Mouse (Mus musculus) hindbrain, embryonic 13.5 days (tissue): ENCODE data around the gene Adk. TPM values are rescaled to one million over a fixed set of nuclear protein-coding genes. Genes with fewer than 3 reads are reported as not detected.

Source experiments
- ATAC-seq: fragments of 200-750 bp; cut with Nextera tagmentation; 2 replicates; pipeline ENCODE4 v1.8.0; 2017; ENCODE audit warnings: moderate TSS enrichment; ENCODE audit not compliant: low FRiP score
- H3K27ac ChIP-seq: fragments of 300-500 bp; sonication (generic); 2 replicates; pipeline ENCODE4 v1.5.1; 2015; ENCODE audit warnings: inconsistent platforms, mild to moderate bottlenecking, moderate library complexity
- H3K27me3 ChIP-seq: fragments of 300-500 bp; sonication (generic); 2 replicates; pipeline ENCODE4 v1.6.1; 2015; ENCODE audit warnings: mild to moderate bottlenecking, inconsistent platforms
- H3K36me3 ChIP-seq: fragments of 300-500 bp; sonication (generic); 2 replicates; pipeline ENCODE4 v1.6.1; 2015; ENCODE audit warnings: mild to moderate bottlenecking, inconsistent platforms
- H3K4me1 ChIP-seq: fragments of 300-500 bp; sonication (generic); replicated peaks from 2 replicates; pipeline ENCODE4 v1.6.1; 2015; ENCODE audit warnings: inconsistent platforms
- H3K4me2 ChIP-seq: fragments of 300-500 bp; sonication (generic); 2 replicates; pipeline ENCODE4 v1.6.1; 2015; ENCODE audit warnings: inconsistent platforms, mild to moderate bottlenecking, moderate library complexity
- H3K4me3 ChIP-seq: fragments of 300-500 bp; sonication (generic); 2 replicates; pipeline ENCODE4 v1.5.1; 2015; ENCODE audit warnings: mild to moderate bottlenecking, inconsistent platforms
- H3K9ac ChIP-seq: fragments of 300-500 bp; sonication (generic); 2 replicates; pipeline ENCODE4 v1.6.1; 2015; ENCODE audit warnings: mild to moderate bottlenecking, inconsistent platforms
- H3K9me3 ChIP-seq: fragments of 300-500 bp; sonication (generic); 2 replicates; pipeline ENCODE4 v1.6.1; 2016; ENCODE audit warnings: inconsistent platforms
- WGBS: fragments of 180-500 bp; shearing (Covaris S2); methylation state at CpG from one replicate; pipeline ENCODE4 v1.1.7; 2015; 5-methylcytosine and 5-hydroxymethylcytosine counted together
- polyA plus RNA-seq: library from polyadenylated mRNA; unstranded; fragments of >200 nt; fragmentation: Nextera tagmentation; extraction: Ambion mirVana; gene quantifications from 2 replicates; pipeline ENCODE4 v1.2.1, GENCODE M21; 2015

The Adk gene
- polyA plus RNA-seq, result 42.2 and 42.3 TPM in 2 replicates

- peak; percentile 99 for ATAC-seq
- Histone ChIP-seq H3K9ac (peak within 1 kb of the TSS; percentile 91), H3K36me3 (no peaks in the 10 kb centered on the region), H3K9me3 (no peaks in the 10 kb centered on the region), H3K4me1 (peaks cover 15% of the 10 kb centered on the region), H3K4me3 (peak within 1 kb of the TSS; percentile 90), H3K27ac (peak within 1 kb of the TSS; percentile 94), H3K4me2 (peak within 1 kb of the TSS; percentile 70), H3K27me3 (no peaks in the 10 kb centered on the region)
- under 1% methylated on average over 41 of the region's 48 CpGs for WGBS
Measured at GRCm38 (mm10) chr14:21052112-21052780, at the start of gene Adk, which contains the start of gene Ap3m1. Gene Adk (plus strand): TSS chr14:21052574. Gene Ap3m1 (minus strand): TSS chr14:21052508.

- no peaks in the 10 kb centered on the region for H3K9me3 ChIP-seq
- no peak overlapping the region for H3K27ac ChIP-seq
- H3K4me2 ChIP-seq, result no peak overlapping the region
- WGBS, result 91% methylated on average over 5 of the region's 5 CpGs
- H3K27me3 ChIP-seq, result no peaks in the 10 kb centered on the region
- H3K4me1 ChIP-seq, result no peaks in the 10 kb centered on the region
- no peak overlapping the region for H3K9ac ChIP-seq
- H3K36me3 ChIP-seq, result peaks cover 20% of the 10 kb centered on the region
- no peak overlapping the region for H3K4me3 ChIP-seq
- ATAC-seq, result no peak
Measured at GRCm38 (mm10) chr14:21013800-21014334, 38.5 kb upstream of the Adk start.

- Histone ChIP-seq H3K4me3 (no peak overlapping the region), H3K27ac (no peak overlapping the region), H3K9ac (no peak overlapping the region), H3K4me2 (no peak overlapping the region), H3K36me3 (peaks cover 38% of the 10 kb centered on the region), H3K9me3 (no peaks in the 10 kb centered on the region), H3K4me1 (no peaks in the 10 kb centered on the region), H3K27me3 (no peaks in the 10 kb centered on the region)
- ATAC-seq, result no peak
- WGBS, result 95% methylated on average over 5 of the region's 5 CpGs
Measured at GRCm38 (mm10) chr14:21017871-21018270, 34.5 kb upstream of the Adk start.

- Histone ChIP-seq H3K9me3 (no peaks in the 10 kb centered on the region), H3K4me1 (no peaks in the 10 kb centered on the region), H3K27ac (no peak overlapping the region), H3K4me3 (no peak overlapping the region), H3K36me3 (peaks cover 40% of the 10 kb centered on the region), H3K27me3 (no peaks in the 10 kb centered on the region), H3K4me2 (no peak overlapping the region), H3K9ac (no peak overlapping the region)
- WGBS, result 53% methylated on average over 3 of the region's 3 CpGs
- ATAC-seq, result peak; percentile 71; the same call in 1 of the 2 replicates
Measured at GRCm38 (mm10) chr14:21018977-21019376, 33.4 kb upstream of the Adk start.

- 87% methylated on average over 8 of the region's 8 CpGs for WGBS
- Histone ChIP-seq H3K27ac (no peak overlapping the region), H3K4me3 (no peak overlapping the region), H3K4me2 (no peak overlapping the region), H3K9me3 (no peaks in the 10 kb centered on the region), H3K27me3 (no peaks in the 10 kb centered on the region), H3K4me1 (no peaks in the 10 kb centered on the region), H3K9ac (no peak overlapping the region), H3K36me3 (peaks cover 47% of the 10 kb centered on the region)
- no peak for ATAC-seq
Measured at GRCm38 (mm10) chr14:21020435-21020834, 31.9 kb upstream of the Adk start.

GRCm38 (mm10) chr14:21027542-21027941, 24.8 kb upstream of the Adk start:
- H3K9me3 ChIP-seq, result no peaks in the 10 kb centered on the region
- no peaks in the 10 kb centered on the region for H3K27me3 ChIP-seq
- H3K27ac ChIP-seq, result no peak overlapping the region
- H3K36me3 ChIP-seq, result peaks cover 71% of the 10 kb centered on the region
- no peak overlapping the region for H3K4me3 ChIP-seq
- no peak overlapping the region for H3K4me2 ChIP-seq
- ATAC-seq, result no peak
- H3K9ac ChIP-seq, result no peak overlapping the region
- no peaks in the 10 kb centered on the region for H3K4me1 ChIP-seq

GRCm38 (mm10) chr14:21029025-21029659, 23.2 kb upstream of the Adk start:
- 91% methylated on average over 11 of the region's 11 CpGs for WGBS
- peaks cover 77% of the 10 kb centered on the region for H3K36me3 ChIP-seq

GRCm38 (mm10) chr14:21031783-21032511, 20.4 kb upstream of the Adk start:
- peaks cover 74% of the 10 kb centered on the region for H3K36me3 ChIP-seq
- H3K27ac ChIP-seq, result no peak overlapping the region
- H3K27me3 ChIP-seq, result no peaks in the 10 kb centered on the region
- no peak overlapping the region for H3K4me2 ChIP-seq
- no peaks in the 10 kb centered on the region for H3K4me1 ChIP-seq
- 64% methylated on average over 6 of the region's 6 CpGs for WGBS
- H3K4me3 ChIP-seq, result no peak overlapping the region
- H3K9me3 ChIP-seq, result no peaks in the 10 kb centered on the region
- no peak overlapping the region for H3K9ac ChIP-seq
- no peak for ATAC-seq

More at GRCm38 (mm10) chr14:21029025-21029659, 23.2 kb upstream of the Adk start:
- H3K27ac ChIP-seq, result no peak overlapping the region
- H3K4me2 ChIP-seq, result no peak overlapping the region
- ATAC-seq, result no peak
- H3K9me3 ChIP-seq, result no peaks in the 10 kb centered on the region
- H3K9ac ChIP-seq, result no peak overlapping the region
- no peak overlapping the region for H3K4me3 ChIP-seq
- no peaks in the 10 kb centered on the region for H3K27me3 ChIP-seq
- no peaks in the 10 kb centered on the region for H3K4me1 ChIP-seq

- Histone ChIP-seq H3K27ac (no peak overlapping the region), H3K9ac (no peak overlapping the region), H3K36me3 (peaks cover 78% of the 10 kb centered on the region), H3K4me1 (no peaks in the 10 kb centered on the region), H3K9me3 (no peaks in the 10 kb centered on the region), H3K27me3 (no peaks in the 10 kb centered on the region), H3K4me3 (no peak overlapping the region), H3K4me2 (no peak overlapping the region)
- no peak for ATAC-seq
- WGBS, result 94% methylated on average over 4 of the region's 4 CpGs
Measured at GRCm38 (mm10) chr14:21034271-21034670, 18.1 kb upstream of the Adk start.

- no peaks in the 10 kb centered on the region for H3K4me1 ChIP-seq
- H3K4me2 ChIP-seq, result no peak overlapping the region
- no peak overlapping the region for H3K4me3 ChIP-seq
- no peaks in the 10 kb centered on the region for H3K27me3 ChIP-seq
- H3K27ac ChIP-seq, result no peak overlapping the region
- ATAC-seq, result no peak
- 97% methylated on average over 3 of the region's 3 CpGs for WGBS
- H3K9ac ChIP-seq, result no peak overlapping the region
- peaks cover 78% of the 10 kb centered on the region for H3K36me3 ChIP-seq
- H3K9me3 ChIP-seq, result no peaks in the 10 kb centered on the region
Measured at GRCm38 (mm10) chr14:21034791-21035190, 17.6 kb upstream of the Adk start.

- no peak overlapping the region for H3K27ac ChIP-seq
- no peak overlapping the region for H3K4me2 ChIP-seq
- no peak overlapping the region for H3K9ac ChIP-seq
- 96% methylated on average over 12 of the region's 12 CpGs for WGBS
- H3K27me3 ChIP-seq, result no peaks in the 10 kb centered on the region
- no peaks in the 10 kb centered on the region for H3K9me3 ChIP-seq
- ATAC-seq, result no peak
- peaks cover 54% of the 10 kb centered on the region for H3K36me3 ChIP-seq
- no peaks in the 10 kb centered on the region for H3K4me1 ChIP-seq
- H3K4me3 ChIP-seq, result no peak overlapping the region
Measured at GRCm38 (mm10) chr14:21039077-21039476, 13.3 kb upstream of the Adk start.

- Histone ChIP-seq H3K9me3 (no peaks in the 10 kb centered on the region), H3K4me2 (no peak overlapping the region), H3K4me3 (no peak overlapping the region), H3K36me3 (peaks cover 52% of the 10 kb centered on the region), H3K4me1 (no peaks in the 10 kb centered on the region), H3K9ac (no peak overlapping the region), H3K27me3 (no peaks in the 10 kb centered on the region), H3K27ac (no peak overlapping the region)
- ATAC-seq, result no peak
- WGBS, result 91% methylated on average over 4 of the region's 4 CpGs
Measured at GRCm38 (mm10) chr14:21039623-21040022, 12.8 kb upstream of the Adk start.
